7 mouse cellular contexts compared by ENCODE assay signal in genomic region chr15:3271216-3271615, GRCm38 (mm10). TPM values are rescaled to one million over a fixed set of nuclear protein-coding genes. Genes with fewer than 3 reads are reported as not detected.
DNase-seq lines count a peak whose midpoint lies in the region; ATAC-seq and TF ChIP-seq lines count a peak whose summit lies in the region.

No protein-coding gene starts in this region.

- no peaks in the 10 kb centered on the region for H3K36me3 ChIP-seq in ES-Bruce4 (ENCODE audit: control insufficient read depth, insufficient read depth, low read length, poor library complexity, severe bottlenecking)
- H3K36me3 ChIP-seq in heart, embryonic 16.5 days (ENCODE audit: control insufficient read depth, insufficient read depth): peaks cover 6% of the 10 kb centered on the region
- no peaks in the 10 kb centered on the region for H3K36me3 ChIP-seq in midbrain, embryonic 11.5 days (ENCODE audit: control insufficient read depth, insufficient read depth, low read length)

- ATAC-seq in heart, embryonic 16.5 days (replicated peaks; ENCODE audit: extremely low read depth, insufficient read depth, low FRiP score): peak; percentile 53; the same call in 1 of the 2 replicates
- peak; percentile 42 for ATAC-seq in midbrain, embryonic 11.5 days (ENCODE audit: low FRiP score)

- no peak for TF ChIP-seq POLR2A in ES-Bruce4 (IDR thresholded peaks at IDR 0.05; ENCODE audit: insufficient read depth, low read length)

- DNase-seq in NIH3T3 (ENCODE audit: low read depth): peak; percentile 36
- DNase-seq in kidney, postnatal 4 days: peak; percentile 21 to 42
- peak; percentile 83 for DNase-seq in midbrain, embryonic 11.5 days (ENCODE audit: low spot score, missing footprints)
- DNase-seq in left cerebral cortex, postnatal 36 days (ENCODE audit: low spot score in 2 of 2): no peak
- no peak for DNase-seq in frontal cortex, postnatal 25 days (ENCODE audit: low spot score in 2 of 2)

- H3K27ac ChIP-seq in ES-Bruce4 (ENCODE audit: insufficient read depth, low read length): no peak overlapping the region
- peak overlapping the region; percentile 94 for H3K27ac ChIP-seq in heart, embryonic 16.5 days (ENCODE audit: low read length)
- no peak overlapping the region for H3K27ac ChIP-seq in midbrain, embryonic 11.5 days (ENCODE audit: low read depth, low read length)

- no peak for TF ChIP-seq CTCF in ES-Bruce4 (IDR thresholded peaks at IDR 0.05; ENCODE audit: low read depth, low read length)

- H3K4me2 ChIP-seq in heart, embryonic 16.5 days (ENCODE audit: low read depth, low read length): peak overlapping the region; percentile 68
- no peak overlapping the region for H3K4me2 ChIP-seq in midbrain, embryonic 11.5 days

- TF ChIP-seq EP300 in ES-Bruce4 (IDR thresholded peaks at IDR 0.05; ENCODE audit: insufficient read depth, low read depth, low read length): 0 out of 2 replicates have a peak, but pooled peaks have one; percentile 28

- WGBS in heart, embryonic 16.5 days: 15% methylated on average over 6 of the region's 6 CpGs
- 54% methylated on average over 6 of the region's 6 CpGs for WGBS in midbrain, embryonic 11.5 days

- no peaks in the 10 kb centered on the region for H3K9me3 ChIP-seq in ES-Bruce4 (replicated peaks; ENCODE audit: control insufficient read depth, insufficient read depth, low read length, poor library complexity, severe bottlenecking)
- no peaks in the 10 kb centered on the region for H3K9me3 ChIP-seq in heart, embryonic 16.5 days (replicated peaks; ENCODE audit: control insufficient read depth, low read length)
- H3K9me3 ChIP-seq in midbrain, embryonic 11.5 days (ENCODE audit: control insufficient read depth, low read length): no peaks in the 10 kb centered on the region

- no peaks in the 10 kb centered on the region for H3K27me3 ChIP-seq in ES-Bruce4 (ENCODE audit: control insufficient read depth, insufficient read depth, low read length, poor library complexity, severe bottlenecking)
- no peaks in the 10 kb centered on the region for H3K27me3 ChIP-seq in heart, embryonic 16.5 days (ENCODE audit: control insufficient read depth, insufficient read depth, low read length)
- no peaks in the 10 kb centered on the region for H3K27me3 ChIP-seq in midbrain, embryonic 11.5 days (ENCODE audit: control insufficient read depth, insufficient read depth, low read length)

- intact Hi-C loops in left cerebral cortex, postnatal 36 days (cut with DNase I): loop anchor here (5.0 kb wide), 1 partner anchor 44 kb away; no protein-coding TSS in a partner anchor

- peaks cover 6% of the 10 kb centered on the region for H3K4me1 ChIP-seq in ES-Bruce4 (ENCODE audit: control insufficient read depth, insufficient read depth, low read length)
- peaks cover 9% of the 10 kb centered on the region; the same call in 1 of the 2 replicates for H3K4me1 ChIP-seq in heart, embryonic 16.5 days (ENCODE audit: control insufficient read depth, insufficient read depth, low read length)
- 0 out of 2 replicates have a peak, but pooled peaks cover 2% of the 10 kb centered on the region for H3K4me1 ChIP-seq in midbrain, embryonic 11.5 days (ENCODE audit: control insufficient read depth, insufficient read depth, low read length)

- H3K4me3 ChIP-seq in ES-Bruce4 (ENCODE audit: low read depth, low read length): peak overlapping the region; percentile 49
- peak overlapping the region; percentile 61 for H3K4me3 ChIP-seq in heart, embryonic 16.5 days (ENCODE audit: low read length)
- H3K4me3 ChIP-seq in midbrain, embryonic 11.5 days (ENCODE audit: low read depth, low read length): no peak overlapping the region

- no peak overlapping the region for H3K9ac ChIP-seq in ES-Bruce4 (ENCODE audit: low read depth, poor library complexity, severe bottlenecking)
- peak overlapping the region; percentile 75 for H3K9ac ChIP-seq in heart, embryonic 16.5 days (ENCODE audit: low read length)
- no peak overlapping the region for H3K9ac ChIP-seq in midbrain, embryonic 11.5 days (ENCODE audit: low read length)

RNA-seq across cellular contexts. Expression of gene Selenop, which starts 2.9 kb away (rescaled TPM):
- polyA plus RNA-seq in ES-Bruce4 (2011; ENCODE audit: insufficient read depth, insufficient read length, low read depth, missing spikeins): 18.5 and 19.3 TPM in 2 replicates
- 158 and 184 TPM in 2 replicates for polyA plus RNA-seq in heart, embryonic 16.5 days (2015; fragmentation: Nextera tagmentation; extraction: Ambion mirVana)
- polyA plus RNA-seq in midbrain, embryonic 11.5 days (2014; fragmentation: Nextera tagmentation; extraction: Ambion mirVana): 81.0 and 95.7 TPM in 2 replicates
- total RNA-seq in left cerebral cortex, postnatal 36 days (2021): 100 to 1,000 TPM; 300 to 351 TPM

RNA-seq across cellular contexts. Expression of gene Ccdc152, which starts 32.1 kb away (rescaled TPM):
- polyA plus RNA-seq in ES-Bruce4 (2011; ENCODE audit: insufficient read depth, insufficient read length, low read depth, missing spikeins): 0.45 TPM in 1 of 2 replicates, not detected in the other
- polyA plus RNA-seq in heart, embryonic 16.5 days (2015; fragmentation: Nextera tagmentation; extraction: Ambion mirVana): 0.29 and 0.34 TPM in 2 replicates
- 0.16 TPM in 1 of 2 replicates, not detected in the other for polyA plus RNA-seq in midbrain, embryonic 11.5 days (2014; fragmentation: Nextera tagmentation; extraction: Ambion mirVana)
- total RNA-seq in left cerebral cortex, postnatal 36 days (2021): not detected

Comparison
In these comparisons a context has a peak if more than half of its experiments do, and no peak if none do; other contexts are left out.
1. DNase-seq: peak in NIH3T3 (single experiment), kidney, postnatal 4 days (2 of 2) and midbrain, embryonic 11.5 days (single experiment); none in left cerebral cortex, postnatal 36 days (0 of 2) and frontal cortex, postnatal 25 days (0 of 2).